Mouse (Mus musculus): Measurements from ENCODE around the gene Apln. TPM values are rescaled to one million over a fixed set of nuclear protein-coding genes. Genes with fewer than 3 reads are reported as not detected.

The Apln gene
- polyA plus RNA-seq (2012; ENCODE audit: insufficient read depth, low replicate concordance), result 0.22 TPM in 1 of 2 replicates, not detected in the other

DNA sequence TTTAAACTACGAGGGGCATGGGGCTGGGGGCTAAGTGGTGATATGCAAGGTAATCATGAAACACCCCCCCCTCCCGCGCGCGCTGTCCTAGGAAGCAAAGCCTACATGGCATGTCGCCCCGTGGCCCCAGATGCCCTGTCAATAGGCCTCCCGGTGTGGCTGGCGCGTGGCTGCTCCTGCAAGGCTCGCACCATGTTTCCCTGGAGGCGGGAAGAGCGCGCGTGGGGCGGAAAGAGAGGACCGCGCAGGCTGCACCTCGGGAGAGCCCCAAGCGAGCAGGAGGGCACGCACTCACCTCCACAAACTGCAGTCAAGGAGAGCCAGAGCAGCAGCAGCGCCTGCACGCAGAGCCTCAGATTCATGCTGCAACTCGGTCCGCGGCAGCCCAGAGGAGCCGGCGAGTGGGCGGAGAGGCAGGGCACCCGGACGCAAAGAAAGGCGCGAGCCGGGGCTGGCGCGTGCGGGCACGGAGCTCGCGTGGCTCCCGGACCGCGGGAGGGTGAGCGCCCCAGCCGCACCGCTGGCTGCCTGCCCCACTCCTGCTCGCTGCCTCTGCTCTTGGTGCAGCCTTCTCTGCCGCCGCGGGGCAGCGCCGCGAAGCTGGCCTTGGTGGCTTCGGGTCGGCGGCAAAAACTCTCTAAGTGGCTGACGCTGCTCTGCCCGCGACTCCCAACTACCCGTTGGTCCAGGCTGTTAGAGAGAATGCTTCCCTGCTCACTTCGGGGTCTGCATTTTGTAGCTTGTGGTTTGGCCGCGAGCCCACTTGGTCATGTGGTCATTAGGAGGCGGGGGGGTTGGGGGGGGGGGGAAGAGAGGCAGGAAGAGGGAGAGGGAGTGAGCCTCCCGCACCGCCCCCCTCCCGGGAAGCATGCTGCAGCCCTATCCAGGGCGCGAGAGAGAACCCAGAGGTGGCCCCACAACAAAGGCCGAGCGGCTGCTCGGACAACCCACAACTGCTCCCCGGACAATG lies at the start of gene Apln:
Apln (minus strand) TSS at position 710 of the 970 bp plus-strand sequence.
- Histone ChIP-seq H3K4me1 (peaks cover 14% of the 10 kb centered on the region), H3K27me3 (replicated peaks) (peaks cover 85% of the 10 kb centered on the region), H3K4me3 (replicated peaks) (peak within 1 kb of the TSS; percentile 90), H3K9me3 (peaks cover 8% of the 10 kb centered on the region; the same call in 1 of the 2 replicates), H3K36me3 (replicated peaks; ENCODE audit: low read length) (no peaks in the 10 kb centered on the region)
- TF ChIP-seq GATA1 (IDR thresholded peaks at IDR 0.05; ENCODE audit: borderline replicate concordance, low read length) (no peak), FLI1 (IDR thresholded peaks at IDR 0.05; ENCODE audit: low read length) (no peak)

DNA sequence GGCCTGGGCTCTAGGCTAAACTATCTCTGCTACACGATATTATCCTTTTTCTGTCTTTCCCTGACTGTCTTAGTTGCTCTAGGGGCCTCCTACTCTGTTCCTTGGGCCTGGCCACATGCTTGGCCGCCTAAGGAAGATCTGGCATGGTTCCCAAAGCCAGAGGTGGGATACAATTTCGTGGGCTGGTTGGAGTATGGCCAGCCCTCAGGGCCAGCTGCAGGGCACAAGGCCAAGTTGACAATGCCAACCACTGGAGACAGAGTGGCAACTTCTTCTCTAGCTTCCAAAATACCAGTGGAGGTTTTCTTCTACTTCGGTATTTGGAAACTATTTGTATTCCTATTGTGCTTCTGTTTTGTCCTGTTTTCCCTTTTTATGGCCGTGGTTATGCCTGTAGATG lies 47.7 kb upstream of the Apln start:
- Histone ChIP-seq H3K36me3 (replicated peaks; ENCODE audit: low read length) (no peaks in the 10 kb centered on the region), H3K27me3 (replicated peaks) (peaks cover 24% of the 10 kb centered on the region), H3K4me1 (no peaks in the 10 kb centered on the region; the same call in 1 of the 2 replicates), H3K4me3 (replicated peaks) (no peak overlapping the region), H3K9me3 (no peaks in the 10 kb centered on the region)
- TF ChIP-seq FLI1 (IDR thresholded peaks at IDR 0.05; ENCODE audit: low read length) (no peak), GATA1 (IDR thresholded peaks at IDR 0.05; ENCODE audit: borderline replicate concordance, low read length) (no peak)

DNA sequence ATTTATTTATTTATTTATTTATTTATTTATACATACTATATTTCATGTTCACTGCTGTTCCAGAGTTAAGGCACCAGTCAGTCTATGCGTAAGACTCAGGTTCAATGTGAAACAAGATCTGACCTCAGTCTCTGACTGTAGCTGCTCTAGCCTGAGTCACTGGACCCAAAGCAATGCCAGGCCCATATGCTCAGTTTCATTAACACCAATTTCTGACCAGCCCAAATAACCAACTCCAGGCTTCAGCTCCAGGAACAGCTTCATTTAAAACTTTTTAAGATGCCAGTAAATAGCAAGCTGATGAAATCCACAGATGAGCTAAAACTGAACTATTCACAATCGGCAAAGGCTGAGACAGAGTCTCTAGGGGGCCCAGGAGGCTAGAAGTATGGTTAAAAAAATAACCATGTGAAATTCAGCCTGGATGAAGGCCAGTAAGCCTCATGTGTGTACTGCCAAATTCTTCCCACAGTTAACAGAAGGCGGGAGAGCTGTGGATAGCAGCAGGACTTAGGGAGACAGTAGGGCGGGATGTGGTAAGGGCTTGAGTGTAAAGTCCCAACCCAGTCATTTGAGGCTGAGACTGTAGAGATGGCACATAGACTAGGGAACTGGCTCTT lies 42.3 kb upstream of the Apln start:
- Histone ChIP-seq H3K4me3 (replicated peaks) (no peak overlapping the region), H3K4me1 (peaks cover 7% of the 10 kb centered on the region), H3K36me3 (replicated peaks; ENCODE audit: low read length) (no peaks in the 10 kb centered on the region), H3K9me3 (no peaks in the 10 kb centered on the region), H3K27me3 (replicated peaks) (peaks cover 48% of the 10 kb centered on the region)
- TF ChIP-seq FLI1 (IDR thresholded peaks at IDR 0.05; ENCODE audit: low read length) (no peak), GATA1 (IDR thresholded peaks at IDR 0.05; ENCODE audit: borderline replicate concordance, low read length) (no peak)

DNA sequence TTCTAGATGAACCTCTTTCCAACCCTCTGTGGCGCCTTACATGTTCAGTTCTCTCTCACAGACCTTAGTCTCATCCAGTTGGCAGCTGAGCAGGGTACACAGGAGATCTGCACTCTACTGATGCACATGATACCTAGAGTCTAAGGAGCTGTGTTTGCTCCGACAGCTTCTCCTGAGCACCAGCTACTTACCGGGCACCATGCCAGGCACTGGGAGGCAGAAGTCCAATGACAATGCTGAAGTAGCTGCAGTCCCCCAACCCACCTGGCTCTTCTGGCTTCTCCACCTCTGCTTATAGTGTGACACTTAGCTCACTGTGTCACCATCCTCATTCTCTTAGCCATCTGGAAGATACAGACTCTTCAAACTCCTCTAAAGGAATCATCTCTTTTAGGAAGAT lies 40.0 kb upstream of the Apln start:
- peaks cover 7% of the 10 kb centered on the region for H3K4me1 ChIP-seq
- H3K27me3 ChIP-seq (replicated peaks), result peaks cover 54% of the 10 kb centered on the region
- no peak overlapping the region for H3K4me3 ChIP-seq (replicated peaks)
- TF ChIP-seq GATA1 (IDR thresholded peaks at IDR 0.05; ENCODE audit: borderline replicate concordance, low read length) (no peak), FLI1 (IDR thresholded peaks at IDR 0.05; ENCODE audit: low read length) (no peak)
- no peaks in the 10 kb centered on the region for H3K36me3 ChIP-seq (replicated peaks; ENCODE audit: low read length)
- H3K9me3 ChIP-seq, result no peaks in the 10 kb centered on the region

DNA sequence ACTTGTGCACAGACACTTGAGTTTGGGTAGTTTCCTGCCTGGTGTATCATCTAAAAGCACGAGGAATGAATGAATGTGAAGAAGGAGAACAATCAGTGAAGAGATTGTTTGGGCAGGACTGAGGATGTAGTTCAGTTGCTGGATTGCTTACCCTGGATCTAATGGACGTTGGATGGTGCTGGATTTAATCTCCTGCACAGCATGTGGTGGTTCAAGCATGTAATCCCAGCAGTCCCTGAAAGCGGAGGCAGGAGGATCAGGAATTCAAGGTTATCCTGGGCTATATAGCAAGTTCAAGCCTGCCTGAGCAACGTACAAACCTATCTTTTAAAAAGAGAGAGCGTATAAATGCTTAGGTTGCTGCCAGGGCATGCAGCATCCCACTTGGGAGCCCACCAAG lies 37.7 kb upstream of the Apln start:
- H3K9me3 ChIP-seq, result no peaks in the 10 kb centered on the region
- no peak overlapping the region for H3K4me3 ChIP-seq (replicated peaks)
- no peaks in the 10 kb centered on the region for H3K36me3 ChIP-seq (replicated peaks; ENCODE audit: low read length)
- H3K27me3 ChIP-seq (replicated peaks), result peaks cover 45% of the 10 kb centered on the region
- TF ChIP-seq GATA1 (IDR thresholded peaks at IDR 0.05; ENCODE audit: borderline replicate concordance, low read length) (no peak), FLI1 (IDR thresholded peaks at IDR 0.05; ENCODE audit: low read length) (no peak)
- H3K4me1 ChIP-seq, result peaks cover 7% of the 10 kb centered on the region

DNA sequence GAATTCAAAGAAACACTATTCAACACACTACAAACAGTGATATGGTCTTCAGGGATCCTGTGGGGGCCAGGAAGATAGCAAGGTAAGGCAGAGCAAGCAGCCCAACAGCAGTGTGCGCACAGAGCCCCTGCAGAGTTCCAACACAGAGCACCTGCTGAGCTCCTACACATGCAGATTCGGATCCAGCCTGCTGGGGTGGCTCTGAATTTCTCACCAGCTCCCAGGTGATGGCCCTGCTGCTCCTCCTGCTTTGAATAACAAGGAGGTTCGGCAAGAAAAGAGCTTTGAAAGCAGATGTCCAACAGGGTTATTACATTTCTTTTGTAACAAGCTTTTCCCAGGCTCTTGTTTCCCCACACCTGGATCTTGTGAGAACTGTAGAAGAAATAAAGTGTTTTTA lies 37.3 kb upstream of the Apln start:
- peaks cover 41% of the 10 kb centered on the region for H3K27me3 ChIP-seq (replicated peaks)
- no peak overlapping the region for H3K4me3 ChIP-seq (replicated peaks)
- no peaks in the 10 kb centered on the region for H3K9me3 ChIP-seq
- H3K36me3 ChIP-seq (replicated peaks; ENCODE audit: low read length), result no peaks in the 10 kb centered on the region
- TF ChIP-seq GATA1 (IDR thresholded peaks at IDR 0.05; ENCODE audit: borderline replicate concordance, low read length) (no peak), FLI1 (IDR thresholded peaks at IDR 0.05; ENCODE audit: low read length) (no peak)
- peaks cover 7% of the 10 kb centered on the region for H3K4me1 ChIP-seq

DNA sequence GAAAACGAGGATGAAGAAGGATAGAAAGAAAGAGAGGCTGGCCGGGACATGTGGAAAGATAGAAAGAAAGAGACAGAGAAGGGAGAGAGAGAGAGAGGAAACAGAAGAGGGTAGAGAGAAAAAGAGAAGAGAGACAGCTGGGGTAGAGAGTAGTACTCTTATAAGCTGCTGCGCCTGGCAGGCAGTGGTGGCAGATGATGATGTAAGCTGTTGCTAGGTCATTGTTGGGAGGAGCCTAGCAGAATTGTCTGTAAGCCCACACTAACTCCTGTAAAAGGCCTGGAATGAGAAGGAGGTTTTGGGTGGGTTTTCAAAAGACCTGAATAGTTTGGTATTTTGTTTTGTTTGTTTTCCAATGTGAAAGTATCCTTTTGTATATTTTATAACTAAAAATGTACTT lies 32.2 kb upstream of the Apln start:
- Histone ChIP-seq H3K9me3 (no peaks in the 10 kb centered on the region), H3K4me1 (no peaks in the 10 kb centered on the region), H3K4me3 (replicated peaks) (no peak overlapping the region), H3K27me3 (replicated peaks) (peaks cover 32% of the 10 kb centered on the region), H3K36me3 (replicated peaks; ENCODE audit: low read length) (no peaks in the 10 kb centered on the region)
- TF ChIP-seq FLI1 (IDR thresholded peaks at IDR 0.05; ENCODE audit: low read length) (no peak), GATA1 (IDR thresholded peaks at IDR 0.05; ENCODE audit: borderline replicate concordance, low read length) (no peak)

DNA sequence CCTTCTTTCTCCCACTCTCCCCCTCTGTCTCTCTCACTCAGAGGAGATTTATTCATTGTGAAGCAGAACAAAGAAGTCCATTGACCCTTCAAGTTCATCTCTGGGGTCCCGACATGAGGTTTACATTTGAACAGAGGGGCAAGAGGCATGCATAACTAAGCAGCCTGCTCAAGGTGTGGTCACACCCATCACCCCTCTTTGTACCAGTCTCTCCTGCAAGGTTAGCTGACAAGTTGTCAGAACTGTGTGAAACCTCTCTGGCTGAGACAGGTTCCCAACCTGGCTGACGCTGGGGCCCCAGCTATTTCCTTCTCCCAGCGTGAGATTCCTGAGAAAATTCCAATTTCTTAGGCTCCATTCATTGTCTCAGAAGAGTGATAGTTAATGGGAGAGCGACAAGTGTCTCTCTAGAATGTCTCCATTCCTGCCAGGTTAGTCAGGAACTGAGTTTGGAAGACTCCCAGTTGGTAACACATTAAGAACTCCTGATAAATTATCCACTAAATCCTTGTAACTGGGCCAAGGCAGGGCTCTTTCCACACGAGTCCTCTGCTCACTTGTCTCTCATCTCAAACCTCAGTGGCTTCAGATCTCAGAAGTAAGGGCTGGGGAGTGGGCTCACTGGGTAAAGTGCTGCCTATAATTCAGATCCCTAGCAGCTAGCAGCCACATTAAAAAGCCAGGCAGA lies 29.7 kb upstream of the Apln start:
- H3K4me3 ChIP-seq (replicated peaks), result no peak overlapping the region
- H3K9me3 ChIP-seq, result no peaks in the 10 kb centered on the region
- no peaks in the 10 kb centered on the region for H3K36me3 ChIP-seq (replicated peaks; ENCODE audit: low read length)
- H3K27me3 ChIP-seq (replicated peaks), result peaks cover 28% of the 10 kb centered on the region
- no peaks in the 10 kb centered on the region for H3K4me1 ChIP-seq
- TF ChIP-seq FLI1 (IDR thresholded peaks at IDR 0.05; ENCODE audit: low read length) (no peak), GATA1 (IDR thresholded peaks at IDR 0.05; ENCODE audit: borderline replicate concordance, low read length) (no peak)

DNA sequence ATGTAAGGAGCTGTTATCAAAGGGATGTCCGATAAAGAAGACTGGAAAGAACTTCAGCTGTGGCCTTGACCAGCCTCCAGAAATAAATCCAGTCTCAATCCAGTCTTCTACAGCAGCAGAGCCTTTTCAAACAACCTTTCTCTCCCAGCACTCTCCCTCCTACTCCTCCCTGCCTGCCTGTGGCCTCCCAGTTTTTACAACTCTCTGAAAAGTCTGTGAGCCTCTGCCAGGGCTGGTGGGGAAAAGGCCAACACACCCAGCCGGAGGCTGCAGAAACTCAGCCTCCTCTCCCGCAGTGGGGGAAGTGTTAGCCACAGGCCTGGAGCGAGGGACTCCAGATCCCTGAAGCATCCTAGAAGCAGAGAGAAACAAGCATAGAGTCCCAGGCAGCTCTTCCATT lies 27.8 kb upstream of the Apln start:
- Histone ChIP-seq H3K27me3 (replicated peaks) (peaks cover 34% of the 10 kb centered on the region), H3K9me3 (no peaks in the 10 kb centered on the region), H3K4me3 (replicated peaks) (no peak overlapping the region), H3K4me1 (no peaks in the 10 kb centered on the region), H3K36me3 (replicated peaks; ENCODE audit: low read length) (no peaks in the 10 kb centered on the region)
- TF ChIP-seq GATA1 (IDR thresholded peaks at IDR 0.05; ENCODE audit: borderline replicate concordance, low read length) (no peak), FLI1 (IDR thresholded peaks at IDR 0.05; ENCODE audit: low read length) (no peak)
